10 mouse cellular contexts compared by ENCODE assay signal in genomic region chr16:29884899-29885298, GRCm38 (mm10).
DNase-seq lines count a peak whose midpoint lies in the region; ATAC-seq and TF ChIP-seq lines count a peak whose summit lies in the region.
"Had no signal": no experiment of that assay in that cellular context is flagged by ENCODE, and none has a peak within 500 bp of the region (broad histone marks: within the 10 kb centered on the region; RNA-seq: fewer than 3 reads in every experiment).

No protein-coding gene starts in this region.

- H3K4me2 ChIP-seq in forebrain, postnatal 0 days (ENCODE audit: low read depth) = no peak overlapping the region

- H3K36me3 ChIP-seq in forebrain, postnatal 0 days (ENCODE audit: insufficient read depth) = no peaks in the 10 kb centered on the region

- DNase-seq in gastrocnemius, adult 18-20 months (ENCODE audit: low spot score) = peak; percentile 34
- no peak for DNase-seq in gastrocnemius, postnatal 4 days (ENCODE audit: low spot score in 2 of 2)
- DNase-seq in 3T3-L1 (ENCODE audit: low read depth, low spot score) = peak; percentile 77
- peak; percentile 69 for DNase-seq in fibroblast of lung, adult 2 months (ENCODE audit: low read depth)
- peak; percentile 51 to 58 for DNase-seq in heart, postnatal 10 days
- no peak for DNase-seq in kidney, adult 9 months
- DNase-seq in forebrain, postnatal 0 days = no peak
- DNase-seq in adrenal gland, adult 2 months = no peak
- DNase-seq: cerebellum, adult 9-11 months; kidney, adult 2 months had no signal

- 77% methylated on average over 4 of the region's 4 CpGs for WGBS in forebrain, postnatal 0 days

- ATAC-seq in forebrain, postnatal 0 days = no peak

- no peak overlapping the region for H3K4me3 ChIP-seq in forebrain, postnatal 0 days (ENCODE audit: low read depth, low read length)

- TF ChIP-seq CTCF in forebrain, postnatal 0 days (IDR thresholded peaks at IDR 0.05; ENCODE audit: low read depth) = no peak

- H3K9ac ChIP-seq in forebrain, postnatal 0 days = no peak overlapping the region

- H3K9me3 ChIP-seq in forebrain, postnatal 0 days (ENCODE audit: low read length) = no peaks in the 10 kb centered on the region

- no peaks in the 10 kb centered on the region for H3K27me3 ChIP-seq in forebrain, postnatal 0 days (ENCODE audit: insufficient read depth, low read length)

- intact Hi-C loops in heart, postnatal 10 days (cut with DNase I) = loop anchor here (5.0 kb wide), 2 partner anchors 153 to 177 kb away; partner anchors contain the start of gene Hes1

- H3K4me1 ChIP-seq in forebrain, postnatal 0 days (ENCODE audit: insufficient read depth) = peaks cover 13% of the 10 kb centered on the region; the same call in 1 of the 2 replicates

- no peak overlapping the region for H3K27ac ChIP-seq in forebrain, postnatal 0 days (ENCODE audit: low read depth, low read length)

Comparison
In these comparisons a context has a peak if more than half of its experiments do, and no peak if none do; other contexts are left out.
1. DNase-seq: peak in gastrocnemius, adult 18-20 months (single experiment), 3T3-L1 (single experiment), fibroblast of lung, adult 2 months (single experiment) and heart, postnatal 10 days (2 of 2); none in gastrocnemius, postnatal 4 days (0 of 2), kidney, adult 9 months (single experiment), forebrain, postnatal 0 days (single experiment) and adrenal gland, adult 2 months (single experiment).